Mouse (Mus musculus) splenic B cell, adult 2 months (primary cell): Measurements from ENCODE around the gene Chmp4b.

Experiments
- DNase-seq: peaks from one replicate; pipeline ENCODE4 v3.0.0-alpha.2; 2011; ENCODE audit warnings: low read depth, low spot score
- H3K27me3 ChIP-seq: 2 replicates; pipeline ENCODE4 v1.6.1; 2012; ENCODE audit warnings: mild to moderate bottlenecking, low read length, moderate library complexity, mixed read lengths; ENCODE audit not compliant: control insufficient read depth, poor library complexity, insufficient read depth, severe bottlenecking
- H3K36me3 ChIP-seq: 2 replicates; pipeline ENCODE4 v1.6.1; 2012; ENCODE audit warnings: mild to moderate bottlenecking, low read length, moderate library complexity, mixed read lengths; ENCODE audit not compliant: control insufficient read depth, poor library complexity, insufficient read depth, severe bottlenecking

Gene Chmp4b

GRCm38 (mm10) chr2:154632203-154632780 is 19.2 kb upstream of the Chmp4b start:
- no peaks in the 10 kb centered on the region for H3K27me3 ChIP-seq
- peaks cover 4% of the 10 kb centered on the region for H3K36me3 ChIP-seq
- no peak for DNase-seq

- H3K27me3 ChIP-seq, result no peaks in the 10 kb centered on the region
- no peaks in the 10 kb centered on the region; the same call in 1 of the 2 replicates for H3K36me3 ChIP-seq
- DNase-seq, result no peak
Observed at GRCm38 (mm10) chr2:154633039-154633742, 18.3 kb upstream of the Chmp4b start.

GRCm38 (mm10) chr2:154633876-154634644 is 17.4 kb upstream of the Chmp4b start:
- Histone ChIP-seq H3K36me3 (no peaks in the 10 kb centered on the region; the same call in none of the 2 replicates), H3K27me3 (no peaks in the 10 kb centered on the region)
- no peak for DNase-seq

GRCm38 (mm10) chr2:154635826-154636225 is 15.7 kb upstream of the Chmp4b start:
- Histone ChIP-seq H3K27me3 (no peaks in the 10 kb centered on the region), H3K36me3 (no peaks in the 10 kb centered on the region; the same call in none of the 2 replicates)
- no peak for DNase-seq

GRCm38 (mm10) chr2:154638521-154638920 is 13.0 kb upstream of the Chmp4b start:
- H3K36me3 ChIP-seq, result peaks cover 2% of the 10 kb centered on the region
- no peaks in the 10 kb centered on the region for H3K27me3 ChIP-seq
- no peak for DNase-seq

GRCm38 (mm10) chr2:154639115-154639514 is 12.4 kb upstream of the Chmp4b start:
- H3K27me3 ChIP-seq, result no peaks in the 10 kb centered on the region
- no peak for DNase-seq
- H3K36me3 ChIP-seq, result peaks cover 2% of the 10 kb centered on the region

- no peaks in the 10 kb centered on the region for H3K27me3 ChIP-seq
- no peak for DNase-seq
Observed at GRCm38 (mm10) chr2:154641176-154641575, 10.3 kb upstream of the Chmp4b start.

GRCm38 (mm10) chr2:154642005-154642459 is 9.5 kb upstream of the Chmp4b start:
- DNase-seq, result no peak
- Histone ChIP-seq H3K36me3 (peaks cover 2% of the 10 kb centered on the region), H3K27me3 (no peaks in the 10 kb centered on the region)

More at GRCm38 (mm10) chr2:154641176-154641575, 10.3 kb upstream of the Chmp4b start:
- H3K36me3 ChIP-seq, result peaks cover 2% of the 10 kb centered on the region

- DNase-seq, result no peak
- Histone ChIP-seq H3K27me3 (no peaks in the 10 kb centered on the region), H3K36me3 (peaks cover 2% of the 10 kb centered on the region)
Observed at GRCm38 (mm10) chr2:154642712-154643385, 8.7 kb upstream of the Chmp4b start.

- H3K36me3 ChIP-seq, result no peaks in the 10 kb centered on the region; the same call in none of the 2 replicates
- no peaks in the 10 kb centered on the region for H3K27me3 ChIP-seq
- DNase-seq, result peak; percentile 45
Observed at GRCm38 (mm10) chr2:154646634-154647033, 4.9 kb upstream of the Chmp4b start.

- DNase-seq, result peak; percentile 57
- Histone ChIP-seq H3K27me3 (no peaks in the 10 kb centered on the region), H3K36me3 (no peaks in the 10 kb centered on the region; the same call in 1 of the 2 replicates)
Observed at GRCm38 (mm10) chr2:154648086-154648485, 3.4 kb upstream of the Chmp4b start.

GRCm38 (mm10) chr2:154650404-154650803 is 1.1 kb upstream of the Chmp4b start:
- DNase-seq, result no peak
- H3K36me3 ChIP-seq, result no peaks in the 10 kb centered on the region; the same call in 1 of the 2 replicates
- no peaks in the 10 kb centered on the region for H3K27me3 ChIP-seq

GRCm38 (mm10) chr2:154654976-154655375 is 3.5 kb downstream of the Chmp4b start:
- 0 out of 2 replicates have a peak, but pooled peaks cover 2% of the 10 kb centered on the region for H3K36me3 ChIP-seq

GRCm38 (mm10) chr2:154655878-154656414 is 4.4 kb downstream of the Chmp4b start:
- DNase-seq, result no peak
- Histone ChIP-seq H3K36me3 (0 out of 2 replicates have a peak, but pooled peaks cover 2% of the 10 kb centered on the region), H3K27me3 (no peaks in the 10 kb centered on the region)

More at GRCm38 (mm10) chr2:154654976-154655375, 3.5 kb downstream of the Chmp4b start:
- no peaks in the 10 kb centered on the region for H3K27me3 ChIP-seq
- no peak for DNase-seq
